Mouse (Mus musculus): ENCODE data around the gene LTO1. TPM values are rescaled to one million over a fixed set of nuclear protein-coding genes. Genes with fewer than 3 reads are reported as not detected.
"Not testable (repeated sequence)": the region's sequence is repeated elsewhere in the genome, so short reads cannot be mapped to it uniquely, and the experiment has no call there.

Gene LTO1
- polyA plus RNA-seq, 1 experiment from 2014 or later = 20.3 TPM

DNA sequence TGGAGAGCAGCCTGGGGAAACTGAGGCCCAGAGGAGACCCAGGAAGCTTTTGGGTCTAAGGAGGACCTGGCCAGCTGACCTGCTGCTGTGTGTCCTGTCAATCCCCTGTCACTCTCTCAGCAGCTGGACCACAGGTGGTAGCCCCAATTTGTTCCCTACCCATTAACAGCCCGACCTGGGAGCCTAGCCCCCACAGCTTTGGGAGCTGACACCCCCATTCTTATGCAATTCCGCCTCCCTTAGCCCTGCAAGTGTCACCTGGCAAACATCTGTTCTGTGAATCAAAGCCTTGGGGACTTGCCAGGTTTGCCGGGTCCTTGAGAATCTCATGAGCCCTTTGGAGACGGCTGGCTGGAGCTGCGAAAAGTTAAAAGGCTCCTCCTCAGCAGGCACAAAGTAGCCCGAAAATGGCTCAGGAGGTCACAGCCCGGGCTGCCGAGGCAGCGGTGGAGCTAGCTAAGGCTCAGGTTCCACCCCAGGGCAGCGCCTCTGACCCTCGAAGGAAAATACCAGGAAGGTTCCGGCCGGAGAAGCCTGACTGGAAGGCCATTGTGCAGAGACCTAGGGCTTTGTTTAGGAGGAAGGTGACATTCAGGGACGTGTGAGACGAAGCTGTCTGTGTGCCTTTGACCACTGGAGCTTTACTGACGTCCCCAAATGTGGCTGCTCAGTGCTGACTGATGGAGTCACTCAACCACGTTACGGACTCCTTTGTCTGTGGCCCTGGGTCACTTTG is 26.2 kb upstream of the LTO1 start:
- no peak overlapping the region for H3K4me2 ChIP-seq (replicated peaks; ENCODE audit: low read depth, low read length)
- H3K4me3 ChIP-seq (ENCODE audit: low read length) = no peak overlapping the region

DNA sequence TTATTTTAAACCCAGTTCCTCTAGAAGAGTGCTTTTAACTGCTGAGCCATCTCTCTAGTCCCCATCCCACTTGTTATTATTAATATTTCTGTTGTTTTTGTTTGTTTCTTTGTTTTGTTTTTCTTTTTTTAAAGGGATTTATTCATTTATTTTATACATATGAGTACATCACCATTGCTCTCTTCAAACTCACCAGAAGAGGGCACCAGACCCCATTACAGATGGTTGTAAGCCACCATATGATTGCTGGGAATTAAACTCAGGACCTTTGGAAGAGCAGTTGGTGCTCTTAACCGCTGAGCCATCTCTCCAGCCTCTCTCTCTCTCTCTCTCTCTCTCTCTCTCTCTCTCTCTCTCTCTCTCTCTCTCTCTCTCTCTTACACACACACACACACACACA is 24.2 kb upstream of the LTO1 start:
- peaks cover 15% of the 10 kb centered on the region; the same call in 1 of the 2 replicates for H3K4me1 ChIP-seq (ENCODE audit: control insufficient read depth, insufficient read depth, low read length)
- H3K4me3 ChIP-seq (ENCODE audit: low read length); H3K9me3 ChIP-seq (ENCODE audit: control insufficient read depth, low read length); ATAC-seq (ENCODE audit: low FRiP score, low TSS enrichment); H3K27ac ChIP-seq (ENCODE audit: low read depth, low read length); H3K4me2 ChIP-seq (replicated peaks; ENCODE audit: low read depth, low read length); H3K36me3 ChIP-seq (ENCODE audit: control insufficient read depth, insufficient read depth, low read length); H3K9ac ChIP-seq (ENCODE audit: low read depth, low read length): not testable (repeated sequence)
- peaks cover 19% of the 10 kb centered on the region for H3K27me3 ChIP-seq (ENCODE audit: control insufficient read depth, insufficient read depth, low read length)
- 86% methylated on average over 1 of the region's 1 CpGs for WGBS

More for the DNA sequence above, 26.2 kb upstream of the LTO1 start:
- 4% methylated on average over 18 of the region's 18 CpGs for WGBS
- H3K27me3 ChIP-seq (ENCODE audit: control insufficient read depth, insufficient read depth, low read length) = 0 out of 2 replicates have a peak, but pooled peaks cover 3% of the 10 kb centered on the region
- H3K9me3 ChIP-seq (ENCODE audit: control insufficient read depth, low read length) = no peaks in the 10 kb centered on the region
- no peak overlapping the region for H3K27ac ChIP-seq (ENCODE audit: low read depth, low read length)
- no peak for ATAC-seq (ENCODE audit: low FRiP score, low TSS enrichment)
- H3K36me3 ChIP-seq (ENCODE audit: control insufficient read depth, insufficient read depth, low read length) = no peaks in the 10 kb centered on the region
- H3K9ac ChIP-seq (ENCODE audit: low read depth, low read length) = no peak overlapping the region
- H3K4me1 ChIP-seq (ENCODE audit: control insufficient read depth, insufficient read depth, low read length) = peaks cover 5% of the 10 kb centered on the region; the same call in 1 of the 2 replicates

DNA sequence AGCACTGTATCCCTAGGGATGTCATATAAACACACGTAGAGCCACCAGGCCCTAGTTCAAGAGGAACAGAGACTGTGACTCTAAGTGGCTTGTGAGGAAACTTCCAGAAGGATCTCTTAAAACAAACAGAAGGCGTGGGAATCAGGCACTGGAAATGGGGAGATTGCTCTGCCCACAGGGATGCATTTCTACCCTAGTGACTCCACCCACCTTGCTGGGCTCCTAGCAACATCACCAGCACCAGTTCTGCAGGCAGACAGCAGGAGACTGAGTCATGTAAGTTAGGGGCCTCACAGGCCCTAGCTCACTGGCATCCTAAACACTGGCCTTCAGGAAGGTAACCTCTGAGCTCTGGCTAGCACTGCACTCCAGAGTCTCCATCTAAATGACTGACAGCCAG is 23.0 kb upstream of the LTO1 start:
- no peak for ATAC-seq (ENCODE audit: low FRiP score, low TSS enrichment)
- Histone ChIP-seq H3K27me3 (ENCODE audit: control insufficient read depth, insufficient read depth, low read length) (peaks cover 31% of the 10 kb centered on the region), H3K9ac (ENCODE audit: low read depth, low read length) (no peak overlapping the region), H3K4me1 (ENCODE audit: control insufficient read depth, insufficient read depth, low read length) (peaks cover 20% of the 10 kb centered on the region; the same call in 1 of the 2 replicates), H3K9me3 (ENCODE audit: control insufficient read depth, low read length) (no peaks in the 10 kb centered on the region), H3K4me2 (replicated peaks; ENCODE audit: low read depth, low read length) (no peak overlapping the region), H3K36me3 (ENCODE audit: control insufficient read depth, insufficient read depth, low read length) (no peaks in the 10 kb centered on the region), H3K27ac (ENCODE audit: low read depth, low read length) (no peak overlapping the region), H3K4me3 (ENCODE audit: low read length) (no peak overlapping the region)
- WGBS = 72% methylated on average over 2 of the region's 2 CpGs

DNA sequence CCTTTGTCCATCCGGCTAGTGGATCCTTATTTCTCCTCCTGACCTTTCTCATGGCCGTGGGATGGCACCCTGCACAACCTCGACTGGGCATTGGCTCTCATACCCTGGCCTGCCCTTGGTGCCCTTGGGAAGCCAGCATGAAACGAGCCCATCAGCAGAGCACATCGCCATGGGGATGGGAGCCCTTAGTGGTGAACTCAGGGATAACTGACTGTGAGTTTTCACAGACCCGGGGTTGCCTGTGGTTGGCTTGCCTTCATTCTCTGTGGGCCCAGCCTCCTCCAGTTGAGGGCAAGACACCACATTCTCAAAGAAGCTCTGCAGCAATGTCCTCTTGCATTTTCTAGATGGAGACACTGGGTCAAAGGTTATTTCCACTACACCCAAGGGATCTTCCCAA is 22.6 kb upstream of the LTO1 start:
- no peak for ATAC-seq (ENCODE audit: low FRiP score, low TSS enrichment)
- no peak overlapping the region for H3K4me3 ChIP-seq (ENCODE audit: low read length)
- peaks cover 20% of the 10 kb centered on the region; the same call in 1 of the 2 replicates for H3K4me1 ChIP-seq (ENCODE audit: control insufficient read depth, insufficient read depth, low read length)
- peaks cover 36% of the 10 kb centered on the region for H3K27me3 ChIP-seq (ENCODE audit: control insufficient read depth, insufficient read depth, low read length)
- H3K9ac ChIP-seq (ENCODE audit: low read depth, low read length) = no peak overlapping the region
- H3K9me3 ChIP-seq (ENCODE audit: control insufficient read depth, low read length) = no peaks in the 10 kb centered on the region
- H3K4me2 ChIP-seq (replicated peaks; ENCODE audit: low read depth, low read length) = no peak overlapping the region
- no peak overlapping the region for H3K27ac ChIP-seq (ENCODE audit: low read depth, low read length)
- H3K36me3 ChIP-seq (ENCODE audit: control insufficient read depth, insufficient read depth, low read length) = no peaks in the 10 kb centered on the region
- WGBS = 47% methylated on average over 6 of the region's 6 CpGs

DNA sequence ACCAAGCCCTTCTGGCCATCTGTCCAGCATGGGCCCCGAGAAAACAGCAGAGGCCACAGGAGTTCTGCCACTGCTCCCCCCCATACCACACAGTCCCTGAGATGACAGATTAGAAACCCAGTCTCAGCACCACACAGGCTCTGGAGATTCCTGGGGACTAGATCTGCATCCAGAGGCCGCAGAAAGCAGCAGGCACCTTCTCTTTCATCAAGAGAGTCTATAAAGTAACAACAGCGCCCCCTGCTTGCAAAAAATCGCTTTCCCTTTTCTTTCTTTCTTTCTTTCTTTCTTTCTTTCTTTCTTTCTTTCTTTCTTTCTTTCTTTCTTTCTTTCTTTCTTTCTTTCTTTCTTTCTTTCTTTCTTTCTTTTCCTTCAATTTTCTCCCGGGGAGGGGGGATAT is 20.7 kb upstream of the LTO1 start:
- Histone ChIP-seq H3K4me1 (ENCODE audit: control insufficient read depth, insufficient read depth, low read length) (peaks cover 15% of the 10 kb centered on the region; the same call in 1 of the 2 replicates), H3K9me3 (ENCODE audit: control insufficient read depth, low read length) (no peaks in the 10 kb centered on the region), H3K36me3 (ENCODE audit: control insufficient read depth, insufficient read depth, low read length) (no peaks in the 10 kb centered on the region), H3K27ac (ENCODE audit: low read depth, low read length) (no peak overlapping the region), H3K4me3 (ENCODE audit: low read length) (no peak overlapping the region), H3K9ac (ENCODE audit: low read depth, low read length) (no peak overlapping the region), H3K27me3 (ENCODE audit: control insufficient read depth, insufficient read depth, low read length) (peaks cover 49% of the 10 kb centered on the region), H3K4me2 (replicated peaks; ENCODE audit: low read depth, low read length) (no peak overlapping the region)
- WGBS = 2% methylated on average over 5 of the region's 5 CpGs
- no peak for ATAC-seq (ENCODE audit: low FRiP score, low TSS enrichment)

DNA sequence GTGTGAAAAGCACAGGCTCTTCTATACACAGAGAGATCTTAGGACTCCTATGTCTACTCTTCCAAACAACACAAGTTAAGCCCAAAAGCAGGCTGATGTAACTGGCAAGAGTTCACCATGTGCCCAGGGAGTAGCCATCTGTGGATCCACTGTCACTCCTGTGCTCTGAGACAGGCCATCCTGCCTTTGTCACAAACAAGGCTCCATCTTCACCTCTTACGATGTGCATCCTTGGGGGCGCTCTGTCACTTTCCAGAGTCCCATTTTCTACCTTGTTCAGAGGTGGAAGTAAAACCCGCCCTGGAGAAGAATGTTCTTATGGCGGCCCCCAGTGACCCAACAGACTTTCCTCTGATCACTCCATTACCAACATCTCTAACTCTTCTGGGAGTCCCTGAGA is 20.2 kb upstream of the LTO1 start:
- H3K36me3 ChIP-seq (ENCODE audit: control insufficient read depth, insufficient read depth, low read length) = no peaks in the 10 kb centered on the region
- no peaks in the 10 kb centered on the region for H3K9me3 ChIP-seq (ENCODE audit: control insufficient read depth, low read length)
- no peak overlapping the region for H3K9ac ChIP-seq (ENCODE audit: low read depth, low read length)
- no peak overlapping the region for H3K4me2 ChIP-seq (replicated peaks; ENCODE audit: low read depth, low read length)
- peaks cover 48% of the 10 kb centered on the region for H3K27me3 ChIP-seq (ENCODE audit: control insufficient read depth, insufficient read depth, low read length)
- no peak overlapping the region for H3K4me3 ChIP-seq (ENCODE audit: low read length)
- no peak overlapping the region for H3K27ac ChIP-seq (ENCODE audit: low read depth, low read length)
- no peak for ATAC-seq (ENCODE audit: low FRiP score, low TSS enrichment)
- 0% methylated on average over 4 of the region's 4 CpGs for WGBS
- peaks cover 15% of the 10 kb centered on the region; the same call in 1 of the 2 replicates for H3K4me1 ChIP-seq (ENCODE audit: control insufficient read depth, insufficient read depth, low read length)

DNA sequence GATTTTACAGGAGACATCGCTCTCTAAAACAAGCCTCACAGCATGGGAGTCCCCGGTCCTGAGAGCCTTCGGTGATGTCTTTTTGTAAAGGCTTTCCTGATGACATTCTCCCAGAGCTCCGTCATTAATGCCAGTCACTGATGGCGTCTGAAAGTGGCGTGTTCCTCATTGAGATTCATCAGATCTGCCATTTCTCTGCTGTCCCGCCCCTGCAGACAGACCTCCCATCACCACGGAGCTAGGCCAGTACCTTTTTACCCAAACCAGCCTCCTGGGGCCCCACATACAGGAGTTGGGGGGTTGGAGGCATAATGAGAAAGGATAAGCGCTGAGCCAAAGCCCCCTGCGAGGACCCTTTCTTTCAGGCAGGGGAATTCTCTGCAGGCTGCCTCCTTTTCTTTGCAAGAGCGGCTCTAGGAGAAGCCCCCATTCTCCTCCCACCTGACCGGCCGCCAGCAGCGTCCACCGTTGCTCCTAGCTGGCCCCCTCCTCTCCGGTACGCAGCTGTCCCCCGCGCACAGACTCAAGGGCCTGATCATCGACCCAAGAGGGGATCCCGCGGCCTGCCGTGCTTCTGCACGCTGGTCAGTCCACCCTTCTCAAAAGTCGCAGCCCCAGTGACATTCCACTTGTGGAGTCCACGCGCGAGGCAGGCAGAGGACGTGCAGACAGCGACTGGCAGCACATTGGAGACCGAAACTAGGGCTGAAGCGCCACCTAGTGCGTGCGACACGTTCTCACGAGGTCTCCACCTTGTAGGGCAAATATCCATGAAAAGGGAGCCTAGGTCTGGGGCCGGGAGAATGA is 19.4 kb upstream of the LTO1 start:
- Histone ChIP-seq H3K36me3 (ENCODE audit: control insufficient read depth, insufficient read depth, low read length) (no peaks in the 10 kb centered on the region), H3K27me3 (ENCODE audit: control insufficient read depth, insufficient read depth, low read length) (peaks cover 46% of the 10 kb centered on the region), H3K9me3 (ENCODE audit: control insufficient read depth, low read length) (no peaks in the 10 kb centered on the region), H3K4me2 (replicated peaks; ENCODE audit: low read depth, low read length) (peak overlapping the region; percentile 59), H3K27ac (ENCODE audit: low read depth, low read length) (no peak overlapping the region), H3K9ac (ENCODE audit: low read depth, low read length) (no peak overlapping the region; the same call in 1 of the 2 replicates), H3K4me1 (ENCODE audit: control insufficient read depth, insufficient read depth, low read length) (peaks cover 15% of the 10 kb centered on the region; the same call in 1 of the 2 replicates), H3K4me3 (ENCODE audit: low read length) (peak overlapping the region; percentile 32)
- WGBS = under 1% methylated on average over 37 of the region's 37 CpGs
- ATAC-seq (ENCODE audit: low FRiP score, low TSS enrichment) = peak; percentile 54

DNA sequence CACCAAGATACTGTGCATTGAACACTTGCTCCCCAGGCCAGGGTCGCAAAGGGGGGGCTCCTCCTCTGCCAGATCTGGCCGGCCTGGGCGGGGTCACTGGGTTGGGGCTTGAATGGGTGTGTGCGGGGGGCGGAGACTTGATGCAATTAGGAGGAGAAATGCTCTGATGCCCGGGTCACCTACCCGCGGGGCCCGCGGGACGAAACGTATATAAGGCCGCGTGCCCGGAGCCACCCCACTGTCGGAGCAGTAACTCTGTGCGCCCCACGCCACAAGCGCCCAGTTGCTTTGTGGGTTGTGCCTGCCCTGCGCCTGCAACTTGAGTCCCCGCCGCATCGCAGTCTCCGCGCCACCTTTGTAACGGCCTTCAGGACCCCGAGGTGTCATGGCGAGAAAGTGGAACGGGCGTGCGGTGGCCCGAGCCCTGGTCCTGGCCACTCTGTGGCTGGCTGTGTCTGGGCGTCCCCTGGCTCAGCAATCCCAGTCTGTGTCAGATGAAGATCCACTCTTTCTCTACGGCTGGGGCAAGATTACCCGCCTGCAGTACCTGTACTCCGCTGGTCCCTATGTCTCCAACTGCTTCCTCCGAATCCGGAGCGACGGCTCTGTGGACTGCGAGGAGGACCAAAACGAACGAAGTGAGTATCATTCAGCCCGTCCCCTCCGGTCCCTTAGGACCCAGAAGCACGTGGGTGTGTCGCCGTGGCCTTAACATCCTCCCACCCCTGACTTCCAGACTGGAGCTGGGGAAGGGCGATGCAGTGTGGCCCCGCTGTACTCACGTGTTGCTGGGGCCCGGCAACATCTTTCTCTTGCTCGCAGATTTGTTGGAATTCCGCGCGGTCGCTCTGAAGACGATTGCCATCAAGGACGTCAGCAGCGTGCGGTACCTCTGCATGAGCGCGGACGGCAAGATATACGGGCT is 18.3 kb upstream of the LTO1 start, which contains the start of gene Fgf15:
Fgf15 (plus strand) TSS at position 238 of the 925 bp plus-strand sequence.
- peaks cover 15% of the 10 kb centered on the region; the same call in 1 of the 2 replicates for H3K4me1 ChIP-seq (ENCODE audit: control insufficient read depth, insufficient read depth, low read length)
- no peak within 1 kb of the TSS for H3K27ac ChIP-seq (ENCODE audit: low read depth, low read length)
- peak within 1 kb of the TSS; percentile 32 for H3K4me3 ChIP-seq (ENCODE audit: low read length)
- peak within 1 kb of the TSS; percentile 2; the same call in 1 of the 2 replicates for H3K9ac ChIP-seq (ENCODE audit: low read depth, low read length)
- ATAC-seq (ENCODE audit: low FRiP score, low TSS enrichment) = peak; percentile 43
- no peaks in the 10 kb centered on the region for H3K36me3 ChIP-seq (ENCODE audit: control insufficient read depth, insufficient read depth, low read length)
- H3K27me3 ChIP-seq (ENCODE audit: control insufficient read depth, insufficient read depth, low read length) = peaks cover 46% of the 10 kb centered on the region
- under 1% methylated on average over 64 of the region's 65 CpGs for WGBS
- no peaks in the 10 kb centered on the region for H3K9me3 ChIP-seq (ENCODE audit: control insufficient read depth, low read length)
- peak within 1 kb of the TSS; percentile 59 for H3K4me2 ChIP-seq (replicated peaks; ENCODE audit: low read depth, low read length)

All from kidney, embryonic 14.5 days (tissue).